Mouse (Mus musculus): ENCODE data around the gene Gm7534. TPM values are rescaled to one million over a fixed set of nuclear protein-coding genes. Genes with fewer than 3 reads are reported as not detected.

The Gm7534 gene
- total RNA-seq, 2 experiments from 2014 or later = not detected

Other genes with a start within 250 kb of the Gm7534 start
- 10 to 100 TPM; 47.8 to 48.9 TPM for gene Hmgn2, start 234.4 kb downstream of the Gm7534 start, total RNA-seq (2021)
- 1 to 10 TPM; 9.5 TPM for gene Dhdds, start 202.1 kb downstream of the Gm7534 start, total RNA-seq (2021)
- under 1 TPM; 0.24 to 0.49 TPM for gene Lin28a, start 184.2 kb downstream of the Gm7534 start, total RNA-seq (2021)
- not detected for gene Zfp683, start 149.2 kb downstream of the Gm7534 start, total RNA-seq (2021)
- gene Crybg2, start 142.2 kb downstream of the Gm7534 start, total RNA-seq (2021) = not detected
- 1 to 10 TPM in 1 of 2 experiments, under 1 TPM in 1; 0.61 to 1.2 TPM for gene Cd52, start 107.9 kb downstream of the Gm7534 start, total RNA-seq (2021)
- gene Ubxn11, start 100.4 kb downstream of the Gm7534 start, total RNA-seq (2021) = 1 to 10 TPM; 1.0 to 1.3 TPM
- 10 to 100 TPM; 19.1 to 26.6 TPM for gene Sh3bgrl3, start 74.2 kb downstream of the Gm7534 start, total RNA-seq (2021)
- gene Cep85, start 15.9 kb downstream of the Gm7534 start, total RNA-seq (2021) = 10 to 100 TPM; 38.9 to 63.2 TPM
- 1 to 10 TPM; 1.2 to 1.4 TPM for gene Catsper4, start 24.4 kb upstream of the Gm7534 start, total RNA-seq (2021)
- gene Cnksr1, start 35.4 kb upstream of the Gm7534 start, total RNA-seq (2021) = 10 to 100 TPM; 22.8 to 32.8 TPM
- not detected for gene E130218I03Rik, start 40.7 kb upstream of the Gm7534 start, total RNA-seq (2021)
- gene Zfp593, start 42.6 kb upstream of the Gm7534 start, total RNA-seq (2021) = 1 to 10 TPM; 3.3 to 4.4 TPM
- not detected for gene Gm30191, start 43.9 kb upstream of the Gm7534 start, total RNA-seq (2021)
- 1 to 10 TPM; 3.4 TPM for gene Grrp1, start 51.1 kb upstream of the Gm7534 start, total RNA-seq (2021)
- 1 to 10 TPM; 2.3 to 3.8 TPM for gene Pdik1l, start 84.9 kb upstream of the Gm7534 start, total RNA-seq (2021)
- 100 to 1,000 TPM; 113 to 253 TPM for gene Trim63, start 112.1 kb upstream of the Gm7534 start, total RNA-seq (2021)
- 1 to 10 TPM; 1.4 to 7.2 TPM for gene Slc30a2, start 140.2 kb upstream of the Gm7534 start, total RNA-seq (2021)
- 10 to 100 TPM; 25.5 to 29.2 TPM for gene Extl1, start 180.8 kb upstream of the Gm7534 start, total RNA-seq (2021)
- gene Pafah2, start 193.3 kb upstream of the Gm7534 start, total RNA-seq (2021) = 1 to 10 TPM; 3.2 TPM